ENCODE assay signal across 8 mouse cellular contexts in genomic region chr16:44631357-44632053, GRCm38 (mm10).
A peak's percentile ranks its signal among the peaks of the same experiment; 100 is the strongest.
DNase-seq lines count a peak whose midpoint lies in the region; ATAC-seq and TF ChIP-seq lines count a peak whose summit lies in the region.

No protein-coding gene starts in this region.

- H3K9me3 ChIP-seq in intestine, embryonic 14.5 days (ENCODE audit: control insufficient read depth, low read length): no peaks in the 10 kb centered on the region
- no peaks in the 10 kb centered on the region for H3K9me3 ChIP-seq in intestine, postnatal 0 days (ENCODE audit: control insufficient read depth)
- no peaks in the 10 kb centered on the region for H3K9me3 ChIP-seq in embryonic facial prominence, embryonic 13.5 days
- H3K9me3 ChIP-seq in intestine, embryonic 16.5 days (ENCODE audit: control insufficient read depth, low read length): no peaks in the 10 kb centered on the region
- no peaks in the 10 kb centered on the region for H3K9me3 ChIP-seq in liver, postnatal 0 days (ENCODE audit: low read length)

- H3K4me1 ChIP-seq in intestine, embryonic 14.5 days (replicated peaks; ENCODE audit: control insufficient read depth, insufficient read depth, low read length): peaks cover 43% of the 10 kb centered on the region
- H3K4me1 ChIP-seq in intestine, postnatal 0 days (replicated peaks; ENCODE audit: control insufficient read depth, insufficient read depth, low read length): no peaks in the 10 kb centered on the region
- H3K4me1 ChIP-seq in embryonic facial prominence, embryonic 13.5 days: peaks cover 49% of the 10 kb centered on the region
- H3K4me1 ChIP-seq in intestine, embryonic 16.5 days (ENCODE audit: control insufficient read depth, insufficient read depth, low read length): peaks cover 12% of the 10 kb centered on the region; the same call in 1 of the 2 replicates
- no peaks in the 10 kb centered on the region for H3K4me1 ChIP-seq in liver, postnatal 0 days (ENCODE audit: insufficient read depth)

- H3K4me2 ChIP-seq in intestine, embryonic 14.5 days (ENCODE audit: low read length): no peak overlapping the region
- H3K4me2 ChIP-seq in intestine, postnatal 0 days (replicated peaks; ENCODE audit: low read depth): no peak overlapping the region
- no peak overlapping the region for H3K4me2 ChIP-seq in embryonic facial prominence, embryonic 13.5 days
- no peak overlapping the region for H3K4me2 ChIP-seq in intestine, embryonic 16.5 days (ENCODE audit: low read depth, low read length)
- no peak overlapping the region for H3K4me2 ChIP-seq in liver, postnatal 0 days (ENCODE audit: low read depth, low read length)

- H3K9ac ChIP-seq in intestine, embryonic 14.5 days (ENCODE audit: low read length): no peak overlapping the region
- no peak overlapping the region for H3K9ac ChIP-seq in intestine, postnatal 0 days (ENCODE audit: low read depth, low read length)
- H3K9ac ChIP-seq in embryonic facial prominence, embryonic 13.5 days: 0 out of 2 replicates have a peak overlapping the region, but pooled peaks have one; percentile 16
- no peak overlapping the region for H3K9ac ChIP-seq in intestine, embryonic 16.5 days (ENCODE audit: low read depth, low read length)
- no peak overlapping the region for H3K9ac ChIP-seq in liver, postnatal 0 days (replicated peaks)

- intact Hi-C loops in left cerebral cortex, postnatal 14 days (cut with DNase I): no loop called here

- H3K27me3 ChIP-seq in intestine, embryonic 14.5 days (replicated peaks; ENCODE audit: control insufficient read depth, insufficient read depth, low read length): no peaks in the 10 kb centered on the region
- no peaks in the 10 kb centered on the region for H3K27me3 ChIP-seq in intestine, postnatal 0 days (replicated peaks; ENCODE audit: control insufficient read depth, insufficient read depth, low read length)
- H3K27me3 ChIP-seq in embryonic facial prominence, embryonic 13.5 days: no peaks in the 10 kb centered on the region
- no peaks in the 10 kb centered on the region for H3K27me3 ChIP-seq in intestine, embryonic 16.5 days (replicated peaks; ENCODE audit: control insufficient read depth, insufficient read depth, low read length)
- H3K27me3 ChIP-seq in liver, postnatal 0 days (ENCODE audit: insufficient read depth, low read length): no peaks in the 10 kb centered on the region

- TF ChIP-seq EP300 in liver, postnatal 0 days (IDR thresholded peaks at IDR 0.05; ENCODE audit: low read depth): no peak

- DNase-seq in cerebellum, adult 11-12 months: peak; percentile 40
- no peak for DNase-seq in intestine, embryonic 14.5 days (ENCODE audit: low spot score)
- DNase-seq in liver, postnatal 0 days: no peak
- no peak for DNase-seq in left cerebral cortex, postnatal 14 days (ENCODE audit: low spot score in 2 of 2)

- 40% methylated on average over 4 of the region's 4 CpGs for WGBS in intestine, embryonic 14.5 days
- 49% methylated on average over 4 of the region's 4 CpGs for WGBS in intestine, postnatal 0 days
- 34% methylated on average over 4 of the region's 4 CpGs for WGBS in embryonic facial prominence, embryonic 13.5 days
- 46% methylated on average over 4 of the region's 4 CpGs for WGBS in intestine, embryonic 16.5 days
- WGBS in liver, postnatal 0 days (ENCODE audit: insufficient replicate concordance): 67% methylated on average over 4 of the region's 4 CpGs

- no peak for ATAC-seq in cerebellum, adult (ENCODE audit: insufficient number of reproducible peaks, low FRiP score, low TSS enrichment)
- no peak for ATAC-seq in intestine, embryonic 14.5 days (replicated peaks; ENCODE audit: low FRiP score, low TSS enrichment, low read depth)
- ATAC-seq in intestine, postnatal 0 days: no peak
- no peak for ATAC-seq in embryonic facial prominence, embryonic 13.5 days (ENCODE audit: insufficient number of reproducible peaks, insufficient read depth, low FRiP score, low TSS enrichment, low read depth)
- peak; percentile 31; the same call in 1 of the 2 replicates for ATAC-seq in intestine, embryonic 16.5 days
- no peak for ATAC-seq in liver, postnatal 0 days

- no peak for TF ChIP-seq CTCF in intestine, postnatal 0 days (IDR thresholded peaks at IDR 0.05; ENCODE audit: low read depth)
- no peak for TF ChIP-seq CTCF in liver, postnatal 0 days (IDR thresholded peaks at IDR 0.05; ENCODE audit: low read depth)

- no peak overlapping the region for H3K4me3 ChIP-seq in intestine, embryonic 14.5 days (ENCODE audit: low read depth, low read length)
- H3K4me3 ChIP-seq in intestine, postnatal 0 days (ENCODE audit: low read depth, low read length): no peak overlapping the region
- H3K4me3 ChIP-seq in embryonic facial prominence, embryonic 13.5 days: no peak overlapping the region
- H3K4me3 ChIP-seq in intestine, embryonic 16.5 days (ENCODE audit: low read length): no peak overlapping the region
- no peak overlapping the region for H3K4me3 ChIP-seq in liver, postnatal 0 days (ENCODE audit: low read depth, low read length)

- no peaks in the 10 kb centered on the region for H3K36me3 ChIP-seq in intestine, embryonic 14.5 days (ENCODE audit: control insufficient read depth, insufficient read depth, low read length)
- H3K36me3 ChIP-seq in intestine, postnatal 0 days (ENCODE audit: control insufficient read depth, insufficient read depth): no peaks in the 10 kb centered on the region
- no peaks in the 10 kb centered on the region for H3K36me3 ChIP-seq in embryonic facial prominence, embryonic 13.5 days
- no peaks in the 10 kb centered on the region for H3K36me3 ChIP-seq in intestine, embryonic 16.5 days (ENCODE audit: control insufficient read depth, insufficient read depth, low read length)
- no peaks in the 10 kb centered on the region for H3K36me3 ChIP-seq in liver, postnatal 0 days (replicated peaks; ENCODE audit: insufficient read depth, low read length)

- H3K27ac ChIP-seq in intestine, embryonic 14.5 days (ENCODE audit: low read depth): peak overlapping the region; percentile 84
- no peak overlapping the region for H3K27ac ChIP-seq in intestine, postnatal 0 days (ENCODE audit: low read depth, low read length)
- H3K27ac ChIP-seq in embryonic facial prominence, embryonic 13.5 days: peak overlapping the region; percentile 98
- H3K27ac ChIP-seq in intestine, embryonic 16.5 days (ENCODE audit: low read length): peak overlapping the region; percentile 85
- H3K27ac ChIP-seq in liver, postnatal 0 days (ENCODE audit: low read depth): no peak overlapping the region

Comparison
In these comparisons a context has a peak if more than half of its experiments do, and no peak if none do; other contexts are left out.
1. H3K27ac ChIP-seq: peak in intestine, embryonic 14.5 days (single experiment), embryonic facial prominence, embryonic 13.5 days (single experiment) and intestine, embryonic 16.5 days (single experiment); none in intestine, postnatal 0 days (single experiment) and liver, postnatal 0 days (single experiment).